Mouse (Mus musculus) liver, adult (tissue): Measurements from ENCODE around the gene H2-M5.
A peak's percentile ranks its signal among the peaks of the same experiment; 100 is the strongest.

Experiments
- GATA4 ChIP-seq: IDR thresholded peaks from 2 replicates; pipeline ENCODE4 v1.6.1; 2014; ENCODE audit warnings: mild to moderate bottlenecking, low read length; ENCODE audit not compliant: insufficient replicate concordance

H2-M5 gene

GRCm38 (mm10) chr17:36989437-36989836 is at the start of gene H2-M5:
TSS of gene H2-M5 (minus strand) at chr17:36989537.
- TF ChIP-seq GATA4: no peak

- TF ChIP-seq GATA4: no peak
These were observed 39.8 kb upstream of the H2-M5 start for GRCm38 (mm10) chr17:37029162-37029561.

GRCm38 (mm10) chr17:37028683-37029120 is 39.4 kb upstream of the H2-M5 start:
- TF ChIP-seq GATA4: no peak

- TF ChIP-seq GATA4: no peak
These were observed 38.9 kb upstream of the H2-M5 start for GRCm38 (mm10) chr17:37028212-37028611.

GRCm38 (mm10) chr17:37027486-37027885 is 38.1 kb upstream of the H2-M5 start:
- no peak for TF ChIP-seq GATA4

GRCm38 (mm10) chr17:37026425-37026824 is 37.1 kb upstream of the H2-M5 start:
- no peak for TF ChIP-seq GATA4

- TF ChIP-seq GATA4: no peak
These were observed 33.6 kb upstream of the H2-M5 start, which contains the start of gene Mog for GRCm38 (mm10) chr17:37022628-37023576. TSS of gene Mog (minus strand) at chr17:37023398.

GRCm38 (mm10) chr17:37018328-37018727 is 29.0 kb upstream of the H2-M5 start:
- no peak for TF ChIP-seq GATA4

- TF ChIP-seq GATA4: peak; percentile 8; the same call in 1 of the 2 replicates
These were observed 27.0 kb upstream of the H2-M5 start for GRCm38 (mm10) chr17:37016333-37016732.

GRCm38 (mm10) chr17:37012141-37012540 is 22.8 kb upstream of the H2-M5 start:
- no peak for TF ChIP-seq GATA4

- TF ChIP-seq GATA4: no peak
These were observed 22.4 kb upstream of the H2-M5 start for GRCm38 (mm10) chr17:37011719-37012118.

GRCm38 (mm10) chr17:37009460-37010042 is 20.2 kb upstream of the H2-M5 start:
- TF ChIP-seq GATA4: no peak

GRCm38 (mm10) chr17:37008161-37008560 is 18.8 kb upstream of the H2-M5 start:
- no peak for TF ChIP-seq GATA4

GRCm38 (mm10) chr17:37003366-37003765 is 14.0 kb upstream of the H2-M5 start:
- no peak for TF ChIP-seq GATA4

- no peak for TF ChIP-seq GATA4
These were observed 13.3 kb upstream of the H2-M5 start for GRCm38 (mm10) chr17:37002364-37003330.
